Mouse (Mus musculus): ENCODE measurements around the gene Fhl3. TPM values are rescaled to one million over a fixed set of nuclear protein-coding genes. Genes with fewer than 3 reads are reported as not detected.
"Not testable (repeated sequence)": the region's sequence is repeated elsewhere in the genome, so short reads cannot be mapped to it uniquely, and the experiment has no call there.

Fhl3 gene
- polyA plus RNA-seq, 1 experiment: 167 TPM

DNA sequence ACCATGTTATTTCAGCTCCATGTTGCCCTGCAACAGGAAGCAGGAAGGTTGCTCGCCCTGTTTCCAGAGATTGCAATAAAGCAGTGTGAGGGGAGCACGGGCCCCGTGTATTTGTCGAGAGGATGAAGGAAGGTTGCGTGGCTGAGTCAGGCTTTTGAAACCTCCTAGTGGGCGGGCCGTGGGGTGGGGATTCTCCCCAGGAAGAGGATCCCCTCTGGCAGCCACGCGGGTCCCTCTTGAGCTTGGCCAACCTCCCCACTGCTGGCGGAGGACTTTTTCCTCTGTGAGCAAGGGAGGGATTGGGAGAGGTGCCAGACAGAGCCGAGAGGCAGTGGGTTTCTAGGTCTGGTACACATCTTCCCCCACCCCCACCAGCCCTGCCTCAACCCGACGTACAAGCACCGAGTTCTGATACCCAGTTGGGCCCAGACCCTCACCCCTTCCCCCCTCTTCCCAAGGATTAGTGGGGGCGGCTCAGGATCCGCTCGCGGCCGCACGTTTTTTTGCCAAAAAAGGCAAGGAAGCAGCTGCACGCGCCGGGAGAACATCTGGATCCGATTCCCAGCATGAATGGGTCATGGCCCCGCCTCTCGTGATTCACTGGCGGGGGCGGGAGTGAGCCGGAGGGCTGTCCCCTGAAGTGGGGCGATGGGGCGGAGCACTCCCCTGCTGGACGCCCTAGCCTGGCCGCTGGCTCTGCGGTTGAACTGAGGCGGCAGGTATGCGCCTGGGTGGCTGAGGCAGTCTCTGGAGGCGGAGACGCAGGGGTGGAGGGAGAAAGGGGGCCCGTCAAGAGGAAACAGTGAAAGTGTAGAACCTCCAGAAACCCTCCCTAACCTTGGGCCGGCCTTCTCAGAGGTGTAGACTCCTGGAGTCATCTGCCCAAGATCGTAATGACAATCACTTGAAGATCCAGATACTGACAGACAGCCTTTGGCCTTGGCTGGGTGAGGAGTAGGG is 8.3 kb downstream of the Fhl3 start:
- Histone ChIP-seq H3K27ac (ENCODE audit: insufficient read depth, low read depth, low read length) (peak overlapping the region; percentile 93), H3K4me3 (ENCODE audit: insufficient read depth, low read length) (peak overlapping the region; percentile 53), H3K4me1 (ENCODE audit: control insufficient read depth, insufficient read depth, low read length) (peaks cover 39% of the 10 kb centered on the region)
- no peak for TF ChIP-seq CTCF (IDR thresholded peaks at IDR 0.05; ENCODE audit: low read depth, low read length)
- no peak for TF ChIP-seq POLR2A (IDR thresholded peaks at IDR 0.05; ENCODE audit: borderline replicate concordance, low read depth, low read length)

DNA sequence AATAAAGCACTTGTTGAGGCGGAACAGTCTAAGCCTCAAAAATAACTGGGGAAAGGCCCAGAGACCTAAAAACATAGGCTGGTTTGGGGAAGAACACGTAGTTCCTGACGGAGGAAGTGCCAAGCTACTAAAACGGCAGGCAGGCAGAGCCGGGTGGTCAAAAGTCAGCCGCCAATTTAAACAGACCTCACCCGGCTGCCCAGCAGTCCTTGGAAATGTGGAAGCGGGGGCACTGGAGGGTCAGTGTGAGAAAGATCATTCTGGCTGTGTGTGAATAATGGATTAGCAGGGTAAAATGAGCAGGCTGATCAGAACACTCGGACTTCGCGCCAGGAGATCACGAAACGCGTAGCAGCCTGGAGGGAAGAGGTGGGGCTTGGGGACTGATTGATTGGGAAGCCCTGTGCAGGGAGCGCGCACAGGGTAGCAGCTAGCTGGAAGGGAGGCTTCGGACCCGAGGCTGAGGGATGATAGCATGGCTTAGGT is 9.5 kb downstream of the Fhl3 start:
- Histone ChIP-seq H3K27ac (ENCODE audit: insufficient read depth, low read depth, low read length) (peak overlapping the region; percentile 93), H3K4me1 (ENCODE audit: control insufficient read depth, insufficient read depth, low read length) (peaks cover 39% of the 10 kb centered on the region), H3K4me3 (ENCODE audit: insufficient read depth, low read length) (peak overlapping the region; percentile 55)
- TF ChIP-seq POLR2A (IDR thresholded peaks at IDR 0.05; ENCODE audit: borderline replicate concordance, low read depth, low read length): no peak
- TF ChIP-seq CTCF (IDR thresholded peaks at IDR 0.05; ENCODE audit: low read depth, low read length): no peak

DNA sequence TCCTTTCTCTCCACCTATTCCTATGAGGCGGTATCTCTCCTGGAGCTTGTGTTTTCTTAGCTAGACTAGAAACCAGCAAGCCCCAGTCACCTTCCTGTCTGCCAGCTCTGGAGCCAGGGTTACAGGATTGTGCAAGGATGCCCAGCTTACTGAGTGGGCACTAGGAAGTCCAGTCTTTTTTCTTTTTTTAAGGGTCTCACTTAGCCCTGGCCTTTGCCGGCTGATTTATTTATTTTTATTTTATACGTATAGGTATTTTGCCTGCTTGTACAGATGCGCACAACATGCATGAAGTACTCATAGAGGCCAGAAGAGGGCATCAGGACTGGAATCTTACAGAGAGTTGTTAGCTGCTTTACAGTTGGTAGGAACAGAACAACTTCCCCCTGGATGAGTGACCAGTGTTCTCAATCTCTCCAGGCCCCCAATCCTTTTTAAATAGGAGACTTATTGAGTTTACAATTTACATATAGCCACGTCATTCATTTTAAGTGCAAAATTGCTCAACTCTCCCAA is 10.3 kb downstream of the Fhl3 start:
- Histone ChIP-seq H3K27ac (ENCODE audit: insufficient read depth, low read depth, low read length) (peak overlapping the region; percentile 93), H3K4me3 (ENCODE audit: insufficient read depth, low read length) (0 out of 2 replicates have a peak overlapping the region, but pooled peaks have one; percentile 55)

DNA sequence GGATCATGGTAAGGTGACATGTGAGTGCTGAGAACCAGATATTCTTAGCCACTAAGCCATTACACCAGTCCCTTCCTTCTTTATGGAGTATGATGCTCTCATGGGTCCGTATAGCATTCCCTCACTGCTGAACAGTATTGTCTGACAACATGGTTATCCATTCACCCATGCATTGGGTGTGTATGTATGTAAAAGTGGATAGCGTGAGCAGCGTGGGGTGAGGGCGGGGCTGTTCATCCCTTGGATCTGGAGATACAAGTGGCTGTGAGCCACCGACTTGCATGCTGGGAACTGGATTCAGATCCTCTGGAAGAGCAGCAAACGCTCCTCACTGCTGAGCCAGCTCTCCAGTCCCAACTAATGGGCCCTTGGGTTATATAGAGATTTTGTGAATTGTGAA is 12.1 kb downstream of the Fhl3 start:
- TF ChIP-seq POLR2A (IDR thresholded peaks at IDR 0.05; ENCODE audit: borderline replicate concordance, low read depth, low read length) (no peak), CTCF (IDR thresholded peaks at IDR 0.05; ENCODE audit: low read depth, low read length) (no peak)
- H3K4me1 ChIP-seq (ENCODE audit: control insufficient read depth, insufficient read depth, low read length): peaks cover 30% of the 10 kb centered on the region
- H3K27ac ChIP-seq (ENCODE audit: insufficient read depth, low read depth, low read length): no peak overlapping the region
- H3K4me3 ChIP-seq (ENCODE audit: insufficient read depth, low read length): no peak overlapping the region

More for the DNA sequence above, 10.3 kb downstream of the Fhl3 start:
- peaks cover 40% of the 10 kb centered on the region for H3K4me1 ChIP-seq (ENCODE audit: control insufficient read depth, insufficient read depth, low read length)
- no peak for TF ChIP-seq CTCF (IDR thresholded peaks at IDR 0.05; ENCODE audit: low read depth, low read length)
- no peak for TF ChIP-seq POLR2A (IDR thresholded peaks at IDR 0.05; ENCODE audit: borderline replicate concordance, low read depth, low read length)

DNA sequence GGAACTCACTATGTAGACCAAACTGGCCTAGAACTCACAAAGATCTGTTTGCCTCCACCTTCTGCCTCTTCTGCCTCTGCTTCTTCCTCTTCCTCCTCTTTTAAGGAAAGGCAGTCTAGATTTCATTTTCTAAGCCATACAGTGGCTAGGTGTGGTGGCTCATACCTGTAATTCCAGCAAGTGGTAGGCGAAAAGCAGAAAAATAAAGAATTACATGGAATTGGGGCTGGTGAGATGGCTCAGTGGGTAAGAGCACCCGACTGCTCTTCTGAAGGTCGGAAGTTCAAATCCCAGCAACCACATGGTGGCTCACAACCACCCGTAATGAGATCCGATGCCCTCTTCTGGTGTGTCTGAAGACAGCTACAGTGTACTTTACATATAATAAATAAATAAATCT is 13.3 kb downstream of the Fhl3 start:
- peak overlapping the region; percentile 6; the same call in 1 of the 2 replicates for H3K27ac ChIP-seq (ENCODE audit: insufficient read depth, low read depth, low read length)
- not testable (repeated sequence) for H3K4me3 ChIP-seq (ENCODE audit: insufficient read depth, low read length)
- peaks cover 28% of the 10 kb centered on the region for H3K4me1 ChIP-seq (ENCODE audit: control insufficient read depth, insufficient read depth, low read length)

DNA sequence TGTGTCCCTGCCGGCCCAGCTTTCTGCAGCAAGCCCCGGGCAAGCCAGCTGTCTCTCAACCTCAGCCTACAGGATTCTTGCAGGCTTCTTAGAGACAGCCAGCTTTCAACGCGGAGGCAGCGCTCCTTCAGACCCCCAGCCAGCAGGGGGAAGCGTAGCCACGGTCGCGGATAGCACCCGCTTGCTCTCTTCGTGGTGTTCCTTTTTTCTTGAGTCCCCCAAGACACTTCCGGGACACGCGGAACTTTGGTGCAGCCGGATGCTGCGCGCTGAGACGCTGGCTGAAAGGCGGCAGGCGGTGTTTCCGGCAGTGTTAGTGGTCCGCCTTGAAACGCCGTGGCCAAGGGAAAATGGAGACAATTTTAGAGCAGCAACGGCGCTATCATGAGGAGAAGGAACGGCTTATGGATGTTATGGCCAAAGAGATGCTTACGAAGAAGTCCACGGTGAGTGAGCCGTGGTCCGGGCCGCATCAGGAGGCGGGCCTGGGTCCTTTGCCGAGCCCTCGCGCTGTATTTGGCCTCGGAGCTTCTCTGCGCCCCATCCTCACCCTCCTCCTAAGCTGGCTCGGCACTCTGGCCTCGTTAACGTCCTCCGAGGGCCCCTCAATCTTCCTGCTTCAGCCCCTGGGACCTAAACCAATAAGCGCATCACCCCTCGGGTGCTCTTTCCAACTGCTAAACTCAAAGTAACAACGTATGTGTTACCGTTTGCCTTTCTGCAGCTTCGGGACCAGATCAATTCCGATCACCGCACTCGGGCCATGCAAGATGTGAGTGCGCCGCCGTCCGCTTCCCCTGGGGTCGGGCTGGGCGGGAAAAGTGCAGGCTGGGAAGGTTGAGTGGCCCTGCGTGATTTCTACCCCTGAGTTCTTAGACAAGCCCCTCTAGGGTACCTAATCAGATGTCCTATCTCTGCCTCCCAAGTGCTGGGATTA is 14.3 kb downstream of the Fhl3 start, which contains the start of gene Sf3a3:
TSS of gene Sf3a3 (plus strand) at position 232 of the 937 bp plus-strand sequence.
- Histone ChIP-seq H3K4me1 (ENCODE audit: control insufficient read depth, insufficient read depth, low read length) (peaks cover 22% of the 10 kb centered on the region), H3K27ac (ENCODE audit: insufficient read depth, low read depth, low read length) (peak within 1 kb of the TSS; percentile 66), H3K4me3 (ENCODE audit: insufficient read depth, low read length) (peak within 1 kb of the TSS; percentile 87)
- TF ChIP-seq POLR2A (IDR thresholded peaks at IDR 0.05; ENCODE audit: borderline replicate concordance, low read depth, low read length) (no peak), CTCF (IDR thresholded peaks at IDR 0.05; ENCODE audit: low read depth, low read length) (peak; percentile 44)

DNA sequence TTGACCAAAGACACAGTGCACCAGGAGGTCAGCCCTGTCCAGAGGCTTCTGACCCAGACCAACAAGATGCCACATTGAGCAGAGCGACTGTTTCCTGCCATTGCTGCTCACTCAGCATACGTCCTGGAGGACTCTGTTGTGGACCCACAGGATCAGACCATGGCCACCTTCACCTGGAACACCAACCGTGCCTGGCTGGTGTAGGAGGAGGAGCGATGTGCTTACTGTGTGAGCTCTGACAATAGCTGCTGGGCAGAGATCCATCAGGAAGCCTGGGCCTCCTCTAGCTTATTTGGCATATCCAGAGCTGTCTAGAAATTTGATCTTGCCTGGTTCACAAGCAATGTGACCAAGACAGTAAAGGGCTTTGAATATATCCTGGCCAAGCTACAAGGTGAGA is 18.6 kb downstream of the Fhl3 start:
- TF ChIP-seq CTCF (IDR thresholded peaks at IDR 0.05; ENCODE audit: low read depth, low read length) (no peak), POLR2A (IDR thresholded peaks at IDR 0.05; ENCODE audit: borderline replicate concordance, low read depth, low read length) (no peak)
- no peak overlapping the region for H3K4me3 ChIP-seq (ENCODE audit: insufficient read depth, low read length)
- peaks cover 8% of the 10 kb centered on the region for H3K4me1 ChIP-seq (ENCODE audit: control insufficient read depth, insufficient read depth, low read length)
- H3K27ac ChIP-seq (ENCODE audit: insufficient read depth, low read depth, low read length): no peak overlapping the region

DNA sequence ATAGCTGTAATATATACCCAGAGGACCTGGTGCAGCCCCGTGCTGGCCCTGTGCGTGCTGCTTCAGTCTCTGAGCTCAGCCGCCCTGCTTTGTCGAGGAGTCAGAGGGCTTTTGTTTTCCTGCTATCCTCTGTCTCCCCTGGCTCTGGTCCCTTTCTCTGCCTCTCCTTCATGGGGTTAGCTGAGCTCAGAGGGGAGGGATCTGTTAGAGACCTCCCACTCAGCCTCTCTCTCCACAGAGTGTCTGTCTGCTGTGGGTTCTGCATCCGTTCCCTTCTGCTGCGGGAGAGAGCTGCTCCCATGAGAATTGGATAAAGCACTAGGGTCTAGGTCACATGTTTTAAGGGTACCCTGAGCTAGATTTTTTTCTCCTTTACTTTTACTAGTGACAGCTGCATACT is 25.6 kb downstream of the Fhl3 start:
- H3K27ac ChIP-seq (ENCODE audit: insufficient read depth, low read depth, low read length): no peak overlapping the region
- H3K4me1 ChIP-seq (ENCODE audit: control insufficient read depth, insufficient read depth, low read length): no peaks in the 10 kb centered on the region
- no peak for TF ChIP-seq POLR2A (IDR thresholded peaks at IDR 0.05; ENCODE audit: borderline replicate concordance, low read depth, low read length)
- no peak for TF ChIP-seq CTCF (IDR thresholded peaks at IDR 0.05; ENCODE audit: low read depth, low read length)
- no peak overlapping the region for H3K4me3 ChIP-seq (ENCODE audit: insufficient read depth, low read length)

DNA sequence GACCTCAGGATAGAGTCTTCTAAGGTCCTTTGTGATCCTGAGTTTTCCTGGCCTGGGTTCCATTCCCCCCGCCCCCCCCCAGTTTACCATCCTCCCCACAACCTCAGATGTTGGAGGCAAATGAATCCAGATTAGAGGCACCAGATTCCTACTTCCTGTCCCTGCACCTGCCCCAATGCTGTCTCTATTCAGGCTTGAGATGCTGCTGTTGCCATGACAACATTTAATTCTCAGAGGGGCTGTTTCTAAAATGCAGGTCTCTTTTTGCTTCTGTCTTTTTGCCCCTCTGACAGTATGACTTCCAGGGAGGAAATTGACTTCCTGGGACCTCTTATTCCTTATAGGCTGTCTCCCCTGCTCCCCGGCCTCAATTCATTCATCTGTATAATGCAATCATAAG is 36.5 kb downstream of the Fhl3 start:
- TF ChIP-seq POLR2A (IDR thresholded peaks at IDR 0.05; ENCODE audit: borderline replicate concordance, low read depth, low read length) (no peak), CTCF (IDR thresholded peaks at IDR 0.05; ENCODE audit: low read depth, low read length) (no peak)

More for the DNA sequence above, 36.5 kb downstream of the Fhl3 start:
- Histone ChIP-seq H3K27ac (ENCODE audit: insufficient read depth, low read depth, low read length) (no peak overlapping the region), H3K4me1 (ENCODE audit: control insufficient read depth, insufficient read depth, low read length) (peaks cover 28% of the 10 kb centered on the region), H3K4me3 (ENCODE audit: insufficient read depth, low read length) (no peak overlapping the region)
